Mouse (Mus musculus) embryonic facial prominence, embryonic 14.5 days (tissue): ENCODE measurements around the gene Vrk1. TPM values are rescaled to one million over a fixed set of nuclear protein-coding genes. Genes with fewer than 3 reads are reported as not detected.

Experiments
- ATAC-seq: fragments of 200-750 bp; cut with Nextera tagmentation; 2 replicates; pipeline ENCODE4 v1.8.0; 2017; ENCODE audit warnings: low read depth, moderate number of reproducible peaks, moderate TSS enrichment
- DNase-seq: peaks from one replicate; pipeline ENCODE4 v3.0.0-alpha.2; 2015; ENCODE audit warnings: low spot score
- H3K27ac ChIP-seq: fragments of 300-500 bp; sonication (generic); replicated peaks from 2 replicates; pipeline ENCODE4 v1.5.1; 2014; ENCODE audit warnings: low read depth, mild to moderate bottlenecking, low read length, moderate library complexity
- H3K27me3 ChIP-seq: fragments of 300-500 bp; sonication (generic); replicated peaks from 2 replicates; pipeline ENCODE4 v1.6.1; 2014; ENCODE audit warnings: low read length; ENCODE audit not compliant: control insufficient read depth, insufficient read depth
- H3K36me3 ChIP-seq: fragments of 300-500 bp; sonication (generic); 2 replicates; pipeline ENCODE4 v1.6.1; 2014; ENCODE audit warnings: low read length, mixed read lengths; ENCODE audit not compliant: control insufficient read depth, insufficient read depth
- H3K4me1 ChIP-seq: fragments of 300-500 bp; sonication (generic); 2 replicates; pipeline ENCODE4 v1.6.1; 2014; ENCODE audit warnings: antibody characterized with exemption, low read length; ENCODE audit not compliant: control insufficient read depth, insufficient read depth
- H3K4me2 ChIP-seq: fragments of 300-500 bp; sonication (generic); 2 replicates; pipeline ENCODE4 v1.6.1; 2014; ENCODE audit warnings: low read depth, mild to moderate bottlenecking, low read length, moderate library complexity, mixed read lengths
- H3K4me3 ChIP-seq: fragments of 300-500 bp; sonication (generic); 2 replicates; pipeline ENCODE4 v1.5.1; 2014; ENCODE audit warnings: low read depth, mild to moderate bottlenecking, low read length
- H3K9ac ChIP-seq: fragments of 300-500 bp; sonication (generic); 2 replicates; pipeline ENCODE4 v1.6.1; 2014; ENCODE audit warnings: low read depth, mild to moderate bottlenecking, low read length, moderate library complexity, mixed read lengths
- H3K9me3 ChIP-seq: fragments of 300-500 bp; sonication (generic); 2 replicates; pipeline ENCODE4 v1.6.1; 2016; ENCODE audit warnings: low read length; ENCODE audit not compliant: control insufficient read depth
- WGBS: fragments of 180-500 bp; shearing (Covaris S2); extraction: QIAGEN DNeasy Blood & Tissue Kit; methylation state at CpG from one replicate; pipeline ENCODE4 v1.1.7; 2014; 5-methylcytosine and 5-hydroxymethylcytosine counted together
- polyA plus RNA-seq: library from polyadenylated mRNA; unstranded; fragments of >200 nt; fragmentation: Nextera tagmentation; extraction: Ambion mirVana; gene quantifications from 2 replicates; pipeline ENCODE4 v1.2.1, GENCODE M21; 2014

The Vrk1 gene
- polyA plus RNA-seq, 1 experiment from 2014 or later: 44.2 TPM

DNA sequence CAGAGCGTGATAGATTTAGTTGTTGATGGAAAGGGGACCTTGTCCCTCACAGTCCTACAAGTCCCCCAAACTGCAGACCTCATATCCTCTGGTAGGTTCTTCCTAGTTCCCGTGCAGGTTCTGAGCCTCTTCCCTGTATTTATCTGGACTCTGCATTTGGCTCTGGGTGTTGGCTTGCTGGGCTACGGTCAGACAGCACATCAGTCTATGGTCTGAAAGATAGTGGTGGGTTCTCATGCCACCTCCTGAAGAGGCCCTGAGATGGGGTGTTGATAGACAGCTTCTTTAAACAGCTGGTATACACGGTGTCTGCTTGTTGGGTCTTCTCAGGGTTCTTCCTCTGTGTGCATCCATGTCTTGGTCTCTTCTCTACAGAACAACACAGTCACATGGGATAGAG, 21.6 kb upstream of the Vrk1 start:
- Histone ChIP-seq H3K4me1 (no peaks in the 10 kb centered on the region), H3K27ac (no peak overlapping the region), H3K4me2 (no peak overlapping the region), H3K27me3 (no peaks in the 10 kb centered on the region), H3K36me3 (no peaks in the 10 kb centered on the region), H3K9ac (no peak overlapping the region), H3K4me3 (no peak overlapping the region), H3K9me3 (peaks cover 8% of the 10 kb centered on the region; the same call in 1 of the 2 replicates)
- WGBS: 90% methylated on average over 4 of the region's 4 CpGs
- ATAC-seq: no peak
- no peak for DNase-seq

DNA sequence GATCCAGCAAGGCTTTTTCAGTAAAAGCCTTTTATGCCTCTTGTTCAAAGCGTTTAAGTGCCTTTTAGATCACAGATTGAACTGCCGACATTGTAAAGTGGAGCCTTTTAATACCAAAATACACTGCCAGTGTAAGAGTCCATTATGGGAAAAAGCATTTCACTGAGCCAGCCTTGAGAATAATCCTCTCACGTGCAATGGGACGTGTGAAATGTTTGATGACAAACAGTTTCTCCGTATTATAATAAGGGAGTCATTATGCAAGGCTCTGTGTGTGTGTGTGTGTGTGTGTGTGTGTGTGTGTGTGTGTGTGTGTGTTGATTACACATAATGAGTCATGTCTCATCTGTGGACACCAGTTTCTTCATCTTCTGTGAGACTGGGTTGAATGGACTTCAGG, 17.3 kb upstream of the Vrk1 start:
- Histone ChIP-seq H3K4me3 (no peak overlapping the region), H3K27ac (no peak overlapping the region), H3K9ac (no peak overlapping the region), H3K36me3 (no peaks in the 10 kb centered on the region), H3K4me2 (no peak overlapping the region), H3K9me3 (no peaks in the 10 kb centered on the region), H3K27me3 (no peaks in the 10 kb centered on the region), H3K4me1 (no peaks in the 10 kb centered on the region)
- ATAC-seq: no peak
- WGBS: 79% methylated on average over 5 of the region's 5 CpGs
- no peak for DNase-seq

DNA sequence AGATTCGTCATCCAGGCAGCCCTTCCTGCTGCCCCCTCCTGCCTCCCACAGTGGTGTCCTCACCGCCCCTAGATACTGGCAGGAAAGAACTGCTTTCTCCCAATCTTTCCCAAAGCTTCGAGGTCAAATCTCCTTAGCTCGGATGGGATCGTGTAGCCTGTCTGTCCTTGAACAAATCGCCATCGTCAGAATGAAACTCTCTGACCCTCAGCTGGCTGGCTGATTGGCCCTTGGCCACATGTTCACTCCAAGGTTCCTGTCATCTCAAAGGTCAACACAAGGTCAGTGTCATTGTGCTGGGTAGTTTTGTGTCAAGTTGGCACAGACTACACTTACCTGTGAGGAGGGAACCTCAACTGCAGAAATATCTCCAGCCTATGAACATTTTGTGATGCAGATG, 16.7 kb upstream of the Vrk1 start:
- H3K4me1 ChIP-seq: no peaks in the 10 kb centered on the region
- no peak overlapping the region for H3K9ac ChIP-seq
- no peak overlapping the region for H3K4me3 ChIP-seq
- H3K27me3 ChIP-seq: no peaks in the 10 kb centered on the region
- DNase-seq: no peak
- 56% methylated on average over 7 of the region's 7 CpGs for WGBS
- H3K36me3 ChIP-seq: no peaks in the 10 kb centered on the region
- H3K9me3 ChIP-seq: no peaks in the 10 kb centered on the region
- H3K4me2 ChIP-seq: no peak overlapping the region
- H3K27ac ChIP-seq: no peak overlapping the region
- no peak for ATAC-seq

GRCm38 (mm10) chr12:105995940-105996339, 14.1 kb upstream of the Vrk1 start:
- H3K9ac ChIP-seq: no peak overlapping the region
- no peak overlapping the region for H3K27ac ChIP-seq
- H3K27me3 ChIP-seq: no peaks in the 10 kb centered on the region
- ATAC-seq: no peak
- no peak overlapping the region for H3K4me3 ChIP-seq
- H3K4me1 ChIP-seq: no peaks in the 10 kb centered on the region
- no peak for DNase-seq
- 67% methylated on average over 4 of the region's 4 CpGs for WGBS
- no peaks in the 10 kb centered on the region for H3K36me3 ChIP-seq
- no peak overlapping the region for H3K4me2 ChIP-seq
- H3K9me3 ChIP-seq: no peaks in the 10 kb centered on the region

- ATAC-seq: no peak
- no peak overlapping the region for H3K4me3 ChIP-seq
- no peak overlapping the region for H3K4me2 ChIP-seq
- H3K27me3 ChIP-seq: no peaks in the 10 kb centered on the region
- H3K9me3 ChIP-seq: no peaks in the 10 kb centered on the region
- H3K27ac ChIP-seq: no peak overlapping the region
- DNase-seq: no peak
- H3K36me3 ChIP-seq: no peaks in the 10 kb centered on the region
- H3K4me1 ChIP-seq: no peaks in the 10 kb centered on the region
- no peak overlapping the region for H3K9ac ChIP-seq
- 82% methylated on average over 19 of the region's 19 CpGs for WGBS
Observed at GRCm38 (mm10) chr12:105997028-105997786, 12.8 kb upstream of the Vrk1 start.

- no peak for DNase-seq
- no peak overlapping the region for H3K9ac ChIP-seq
- H3K27ac ChIP-seq: no peak overlapping the region
- H3K27me3 ChIP-seq: no peaks in the 10 kb centered on the region
- H3K4me2 ChIP-seq: no peak overlapping the region
- no peak for ATAC-seq
- no peaks in the 10 kb centered on the region for H3K9me3 ChIP-seq
- no peak overlapping the region for H3K4me3 ChIP-seq
- 70% methylated on average over 8 of the region's 8 CpGs for WGBS
- H3K36me3 ChIP-seq: no peaks in the 10 kb centered on the region
- no peaks in the 10 kb centered on the region for H3K4me1 ChIP-seq
Observed at GRCm38 (mm10) chr12:106001775-106002174, 8.3 kb upstream of the Vrk1 start.

- H3K4me2 ChIP-seq: no peak overlapping the region
- no peaks in the 10 kb centered on the region for H3K36me3 ChIP-seq
- H3K27ac ChIP-seq: no peak overlapping the region
- no peaks in the 10 kb centered on the region for H3K27me3 ChIP-seq
- no peaks in the 10 kb centered on the region for H3K9me3 ChIP-seq
- H3K4me3 ChIP-seq: no peak overlapping the region
- DNase-seq (no peak), ATAC-seq (no peak)
- H3K4me1 ChIP-seq: no peaks in the 10 kb centered on the region
- 75% methylated on average over 6 of the region's 6 CpGs for WGBS
- H3K9ac ChIP-seq: no peak overlapping the region
Observed at GRCm38 (mm10) chr12:106004719-106005118, 5.3 kb upstream of the Vrk1 start.

DNA sequence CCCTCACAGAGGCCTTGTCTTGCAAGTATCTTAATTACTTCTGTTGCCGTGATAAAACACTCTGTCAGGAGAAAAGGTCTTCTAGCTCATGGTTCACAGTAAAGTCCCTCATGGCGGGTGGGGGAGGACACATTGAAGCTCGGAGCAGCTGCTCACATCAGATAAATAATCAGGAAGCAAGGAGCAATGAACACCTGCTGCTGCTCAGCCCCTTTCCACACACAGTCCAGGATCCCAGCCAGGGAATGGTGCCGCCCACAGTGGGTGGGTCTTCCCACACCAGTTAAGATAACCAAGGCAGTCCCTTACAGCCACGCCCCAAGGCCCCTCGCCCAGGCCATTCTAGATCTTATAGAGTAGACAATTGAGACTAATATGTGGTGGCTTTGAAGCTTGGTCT, 3.8 kb upstream of the Vrk1 start:
- DNase-seq: no peak
- Histone ChIP-seq H3K4me3 (no peak overlapping the region), H3K36me3 (no peaks in the 10 kb centered on the region), H3K4me2 (no peak overlapping the region), H3K9ac (no peak overlapping the region), H3K9me3 (no peaks in the 10 kb centered on the region), H3K4me1 (peaks cover 5% of the 10 kb centered on the region; the same call in 1 of the 2 replicates), H3K27me3 (no peaks in the 10 kb centered on the region), H3K27ac (no peak overlapping the region)
- WGBS: 78% methylated on average over 6 of the region's 6 CpGs
- ATAC-seq: no peak

DNA sequence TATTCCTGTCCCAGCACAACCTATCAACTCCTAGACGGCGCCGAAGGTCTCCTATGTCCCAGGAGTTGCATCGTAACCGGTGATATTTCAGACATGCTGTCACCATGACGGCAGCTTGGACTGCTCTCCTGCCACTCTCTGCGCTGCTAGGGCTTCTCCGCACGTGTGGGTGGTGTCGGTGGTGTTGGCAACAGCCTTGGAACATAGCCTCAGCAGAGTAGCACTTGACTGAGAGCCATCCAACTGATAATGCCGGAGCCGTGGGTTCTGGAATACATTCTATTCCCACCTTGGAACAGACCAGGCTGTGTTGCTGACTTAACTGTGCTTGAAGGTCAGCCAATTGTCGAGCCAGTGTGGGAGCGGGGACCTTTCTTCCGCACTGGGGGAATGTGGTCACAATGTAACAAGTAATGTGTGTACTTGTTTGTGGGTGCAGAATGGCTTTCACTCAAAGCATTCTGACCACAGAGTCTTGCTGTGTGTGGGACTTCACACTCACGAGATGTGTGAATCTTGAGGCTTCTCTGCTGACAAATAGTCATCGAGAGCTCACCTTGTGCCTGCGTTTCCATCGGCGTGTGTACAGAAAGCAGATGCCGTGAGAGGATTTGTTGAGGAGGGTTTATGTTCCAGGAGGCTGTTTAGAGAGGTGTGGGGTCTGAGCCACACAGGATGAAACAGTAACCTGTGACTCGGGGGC, 1.5 kb upstream of the Vrk1 start:
- Histone ChIP-seq H3K36me3 (no peaks in the 10 kb centered on the region), H3K9ac (no peak overlapping the region), H3K27me3 (no peaks in the 10 kb centered on the region), H3K4me1 (peaks cover 9% of the 10 kb centered on the region; the same call in 1 of the 2 replicates), H3K4me2 (no peak overlapping the region), H3K4me3 (no peak overlapping the region), H3K9me3 (no peaks in the 10 kb centered on the region), H3K27ac (no peak overlapping the region)
- 86% methylated on average over 22 of the region's 22 CpGs for WGBS
- no peak for DNase-seq
- no peak for ATAC-seq
